Mouse (Mus musculus) heart, adult 2 months (tissue): ENCODE results near the gene Mfsd12. TPM values are rescaled to one million over a fixed set of nuclear protein-coding genes. Genes with fewer than 3 reads are reported as not detected.
A peak's percentile ranks its signal among the peaks of the same experiment; 100 is the strongest.

Experiments used
- DNase-seq, 2 experiments: peaks; one replicate each; pipeline ENCODE4 v3.0.0; 2021
- H3K27ac ChIP-seq: fragments of 200-600 bp; 2 replicates; pipeline ENCODE4 v1.8.1; 2022
- H3K27me3 ChIP-seq: fragments of 200-500 bp; 2 replicates; pipeline ENCODE4 v1.6.1; 2012; ENCODE audit warnings: mild to moderate bottlenecking, low read length, inconsistent platforms, mixed read lengths; ENCODE audit not compliant: control insufficient read depth, insufficient read depth
- H3K36me3 ChIP-seq: fragments of 200-500 bp; 2 replicates; pipeline ENCODE4 v1.6.1; 2012; ENCODE audit warnings: low read length, inconsistent platforms; ENCODE audit not compliant: control insufficient read depth, insufficient read depth
- H3K4me1 ChIP-seq: fragments of 200-500 bp; 2 replicates; pipeline ENCODE4 v1.6.1; 2011; ENCODE audit warnings: low read length; ENCODE audit not compliant: control insufficient read depth, insufficient read depth
- H3K4me3 ChIP-seq: fragments of 200-600 bp; 2 replicates; pipeline ENCODE4 v1.8.1; 2022
- H3K79me2 ChIP-seq: fragments of 200-500 bp; replicated peaks from 2 replicates; pipeline ENCODE4 v1.6.1; 2012; ENCODE audit warnings: mild to moderate bottlenecking, inconsistent platforms, low read length, moderate library complexity, mixed read lengths; ENCODE audit not compliant: control insufficient read depth, insufficient read depth
- H3K9ac ChIP-seq: fragments of 200-500 bp; 2 replicates; pipeline ENCODE4 v1.6.1; 2012; ENCODE audit warnings: low read depth, mild to moderate bottlenecking, control low read depth, inconsistent platforms, low read length, mixed read lengths
- CTCF ChIP-seq: fragments of 200-600 bp; IDR thresholded peaks from 2 replicates; pipeline ENCODE4 v1.8.1; 2022; ENCODE audit warnings: antibody characterized with exemption, mild to moderate bottlenecking, moderate library complexity
- EP300 ChIP-seq: fragments of 200-500 bp; IDR thresholded peaks from 2 replicates; pipeline ENCODE4 v1.6.1; 2011; ENCODE audit warnings: low read depth, low read length, control low read depth; ENCODE audit not compliant: insufficient read depth
- POLR2A ChIP-seq: fragments of 200-500 bp; IDR thresholded peaks from 2 replicates; pipeline ENCODE4 v1.6.1; 2011; ENCODE audit warnings: mild to moderate bottlenecking, low read depth, low read length, control low read depth; ENCODE audit not compliant: insufficient read depth
- WGBS: fragments of 180-500 bp; shearing (Covaris S2); methylation state at CpG from one replicate; pipeline ENCODE4 v1.1.7; 2018; 5-methylcytosine and 5-hydroxymethylcytosine counted together
- intact Hi-C: fragments of 180-260 bp; cut with DNase I; formaldehyde crosslinking; loops from one replicate; pipeline ENCODE4 v1.15.1; 2025
- polyA plus RNA-seq: library from polyadenylated mRNA; depleted of rRNA; stranded (reverse); fragments of >200 nt; gene quantifications from 2 replicates; pipeline ENCODE4 v1.2.3, GENCODE M21; 2012
- total RNA-seq, 2 experiments: library from RNA; stranded (reverse); gene quantifications; 2 replicates each; pipeline ENCODE4 v1.2.3; 2021

The Mfsd12 gene
- total and polyA plus RNA-seq, 3 experiments: 9.6 to 11.1 (median 10.6) TPM

GRCm38 (mm10) chr10:81389373-81389772 lies 32.1 kb downstream of the Mfsd12 start:
- peak overlapping the region; percentile 6; the same call in 1 of the 2 replicates for H3K27ac ChIP-seq
- H3K36me3 ChIP-seq: no peaks in the 10 kb centered on the region
- no peak overlapping the region for H3K9ac ChIP-seq
- DNase-seq: peak in 1 of 2 experiments; percentile 39
- 36% methylated on average over 3 of the region's 3 CpGs for WGBS
- H3K79me2 ChIP-seq: no peaks in the 10 kb centered on the region; the same call in 1 of the 2 replicates
- intact Hi-C loops: loop anchor here (1.0 kb wide), 1 partner anchor 61 kb away; no protein-coding TSS in a partner anchor
- no peak overlapping the region for H3K4me3 ChIP-seq
- no peak for TF ChIP-seq EP300
- no peak for TF ChIP-seq CTCF
- TF ChIP-seq POLR2A: no peak
- peaks cover 8% of the 10 kb centered on the region for H3K4me1 ChIP-seq
- H3K27me3 ChIP-seq: no peaks in the 10 kb centered on the region

DNA sequence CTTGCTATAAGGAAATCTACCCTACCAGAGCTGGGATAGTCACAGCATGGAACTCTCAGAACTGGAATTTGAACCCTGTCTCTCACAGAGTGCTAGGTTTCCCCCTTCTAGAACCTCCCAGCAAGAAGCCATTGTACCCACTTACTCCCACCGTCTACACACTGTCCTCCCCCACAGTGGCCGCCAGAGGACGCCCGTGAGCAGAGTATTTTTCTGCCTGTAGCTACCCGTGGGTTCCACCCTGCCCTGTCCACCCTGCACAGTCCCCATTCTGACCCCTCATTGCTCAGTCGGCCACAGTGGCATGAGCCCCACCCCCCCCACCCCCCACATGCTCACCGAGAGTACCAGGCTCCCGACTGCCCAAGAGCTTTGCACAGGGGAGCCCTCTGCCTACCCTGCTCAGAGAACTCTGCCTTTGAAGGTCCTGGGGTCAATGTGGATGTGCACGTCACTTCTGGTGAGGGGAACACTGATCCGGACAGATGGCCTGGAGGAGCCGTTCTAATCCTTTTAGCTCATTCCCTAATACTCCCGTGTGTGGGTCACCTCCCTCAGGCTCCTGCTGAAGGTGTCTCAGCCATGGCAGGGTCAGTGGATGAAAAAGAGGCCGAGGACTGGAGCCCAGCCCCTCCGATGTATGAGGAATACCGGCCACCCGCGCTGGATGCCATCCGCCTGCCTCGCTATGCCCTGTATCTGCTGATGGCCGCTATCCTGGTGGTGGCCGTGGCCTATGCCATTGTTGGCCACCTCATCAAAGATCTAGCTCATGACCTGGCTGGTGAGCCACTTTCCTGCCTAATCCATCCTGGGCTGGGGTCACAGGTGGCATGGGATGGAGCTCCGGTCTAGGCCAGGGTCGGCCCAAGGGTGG lies 32.7 kb downstream of the Mfsd12 start:
- WGBS: 56% methylated on average over 23 of the region's 23 CpGs
- no peaks in the 10 kb centered on the region for H3K36me3 ChIP-seq
- intact Hi-C loops: loop anchor here (1.0 to 2.0 kb wide), 2 partner anchors 15 to 60 kb away; no protein-coding TSS in a partner anchor

GRCm38 (mm10) chr10:81390678-81390965 lies 33.3 kb downstream of the Mfsd12 start:
- TF ChIP-seq POLR2A (no peak), EP300 (no peak), CTCF (no peak)
- DNase-seq: no peak
- Histone ChIP-seq H3K36me3 (no peaks in the 10 kb centered on the region), H3K27ac (no peak overlapping the region), H3K4me1 (peaks cover 5% of the 10 kb centered on the region), H3K9ac (no peak overlapping the region), H3K27me3 (no peaks in the 10 kb centered on the region), H3K4me3 (no peak overlapping the region), H3K79me2 (no peaks in the 10 kb centered on the region; the same call in 1 of the 2 replicates)
- 87% methylated on average over 13 of the region's 13 CpGs for WGBS
- intact Hi-C loops: loop anchor here (2.0 kb wide), 1 partner anchor 14 kb away; no protein-coding TSS in a partner anchor

More for the DNA sequence above, 32.7 kb downstream of the Mfsd12 start:
- peak; percentile 96 for TF ChIP-seq CTCF
- no peak for TF ChIP-seq POLR2A
- TF ChIP-seq EP300: peak; percentile 67; the same call in 1 of the 2 replicates
- Histone ChIP-seq H3K4me1 (peaks cover 5% of the 10 kb centered on the region), H3K27me3 (no peaks in the 10 kb centered on the region), H3K79me2 (no peaks in the 10 kb centered on the region; the same call in 1 of the 2 replicates), H3K9ac (no peak overlapping the region), H3K4me3 (no peak overlapping the region), H3K27ac (peak overlapping the region; percentile 6; the same call in 1 of the 2 replicates)
- DNase-seq: peak; percentile 76 to 86

GRCm38 (mm10) chr10:81392270-81392669 lies 35.0 kb downstream of the Mfsd12 start:
- Histone ChIP-seq H3K27me3 (no peaks in the 10 kb centered on the region), H3K27ac (no peak overlapping the region), H3K36me3 (no peaks in the 10 kb centered on the region), H3K4me1 (peaks cover 5% of the 10 kb centered on the region), H3K79me2 (no peaks in the 10 kb centered on the region), H3K4me3 (no peak overlapping the region), H3K9ac (no peak overlapping the region)
- intact Hi-C loops: no loop called here
- no peak for DNase-seq
- no peak for TF ChIP-seq POLR2A
- TF ChIP-seq EP300: no peak
- no peak for TF ChIP-seq CTCF
- WGBS: 85% methylated on average over 6 of the region's 6 CpGs

DNA sequence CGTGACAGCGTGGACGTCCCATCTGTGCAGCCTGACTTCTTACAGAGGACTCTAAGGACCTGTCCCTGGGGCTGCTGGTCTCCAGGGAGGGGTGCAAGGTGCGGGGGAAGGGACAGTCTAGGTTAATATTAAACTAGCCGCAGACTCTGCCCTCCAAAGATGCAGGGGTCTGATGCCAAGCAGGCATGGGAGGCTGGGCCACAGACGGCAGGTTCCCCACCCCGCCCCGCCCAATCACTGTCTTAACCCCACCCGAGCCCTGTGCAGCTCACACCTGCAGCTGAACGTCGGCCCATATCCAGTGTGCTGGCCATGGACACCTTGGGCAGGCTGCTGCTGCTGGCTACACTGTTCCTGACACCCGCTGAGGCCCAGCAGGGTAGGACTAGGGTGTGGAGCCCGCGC lies 35.5 kb downstream of the Mfsd12 start, which contains the start of gene Smim24:
TSS of gene Smim24 (plus strand) at position 271 of the 405 bp plus-strand sequence.
- intact Hi-C loops: no loop called here
- Histone ChIP-seq H3K36me3 (no peaks in the 10 kb centered on the region), H3K27ac (peak within 1 kb of the TSS; percentile 64), H3K79me2 (no peaks in the 10 kb centered on the region), H3K27me3 (no peaks in the 10 kb centered on the region), H3K4me1 (peaks cover 5% of the 10 kb centered on the region), H3K9ac (peak within 1 kb of the TSS; percentile 53), H3K4me3 (peak within 1 kb of the TSS; percentile 33)
- 57% methylated on average over 14 of the region's 14 CpGs for WGBS
- DNase-seq: no peak
- TF ChIP-seq POLR2A: no peak
- no peak for TF ChIP-seq CTCF
- no peak for TF ChIP-seq EP300
